Mouse (Mus musculus) left cerebral cortex, postnatal 36 days (tissue): ENCODE results near the gene Napsa. TPM values are rescaled to one million over a fixed set of nuclear protein-coding genes. Genes with fewer than 3 reads are reported as not detected.

Experiments
- DNase-seq, 2 experiments: peaks; one replicate each; pipeline ENCODE4 v3.0.0; 2021 to 2022; ENCODE audit warnings: low spot score in 2 of 2, mixed read lengths in 1 of 2
- intact Hi-C: fragments of 180-260 bp; cut with DNase I; formaldehyde crosslinking; loops from one replicate; pipeline ENCODE4 v1.15.1; 2025
- total RNA-seq, 2 experiments: library from RNA; stranded (reverse); gene quantifications; 2 replicates each; pipeline ENCODE4 v1.2.3; 2021

Napsa gene
- total RNA-seq, 2 experiments from 2014 or later: not detected

GRCm38 (mm10) chr7:44537009-44537408 lies 35.2 kb upstream of the Napsa start:
- intact Hi-C loops: no loop called here
- no peak for DNase-seq

- DNase-seq: no peak
- intact Hi-C loops: no loop called here
Measured at GRCm38 (mm10) chr7:44537496-44537895, 34.7 kb upstream of the Napsa start.

GRCm38 (mm10) chr7:44538756-44539624 lies 33.2 kb upstream of the Napsa start:
- no peak for DNase-seq
- intact Hi-C loops: no loop called here

- intact Hi-C loops: no loop called here
- no peak for DNase-seq
Measured at GRCm38 (mm10) chr7:44542555-44542954, 29.6 kb upstream of the Napsa start.

- intact Hi-C loops: no loop called here
- DNase-seq: no peak
Measured at GRCm38 (mm10) chr7:44543071-44543470, 29.1 kb upstream of the Napsa start.

GRCm38 (mm10) chr7:44546274-44546673 lies 25.9 kb upstream of the Napsa start:
- no peak for DNase-seq
- intact Hi-C loops: no loop called here

- intact Hi-C loops: no loop called here
- no peak for DNase-seq
Measured at GRCm38 (mm10) chr7:44547041-44547440, 25.1 kb upstream of the Napsa start.

- intact Hi-C loops: no loop called here
- DNase-seq: no peak
Measured at GRCm38 (mm10) chr7:44547725-44548124, 24.5 kb upstream of the Napsa start.

- intact Hi-C loops: no loop called here
- DNase-seq: peak; percentile 99
Measured at GRCm38 (mm10) chr7:44548497-44549087, 23.6 kb upstream of the Napsa start, which contains the start of gene Pold1. TSS of gene Pold1 (minus strand) at chr7:44548849.

GRCm38 (mm10) chr7:44549621-44550408 lies 22.4 kb upstream of the Napsa start:
- no peak for DNase-seq
- intact Hi-C loops: loop anchor here (2.0 kb wide), 1 partner anchor 49 kb away; no protein-coding TSS in a partner anchor

- no peak for DNase-seq
- intact Hi-C loops: loop anchor here (2.0 kb wide), 1 partner anchor 50 kb away; no protein-coding TSS in a partner anchor
Measured at GRCm38 (mm10) chr7:44550409-44550678, 21.8 kb upstream of the Napsa start.

GRCm38 (mm10) chr7:44551301-44551700 lies 20.9 kb upstream of the Napsa start:
- DNase-seq: no peak
- intact Hi-C loops: loop anchor here (2.0 kb wide), 1 partner anchor 50 kb away; no protein-coding TSS in a partner anchor

- DNase-seq: no peak
- intact Hi-C loops: loop anchor here (2.0 kb wide), 1 partner anchor 51 kb away; no protein-coding TSS in a partner anchor
Measured at GRCm38 (mm10) chr7:44551731-44552130, 20.4 kb upstream of the Napsa start.

- no peak for DNase-seq
- intact Hi-C loops: no loop called here
Measured at GRCm38 (mm10) chr7:44552141-44552908, 19.9 kb upstream of the Napsa start.

GRCm38 (mm10) chr7:44553196-44553764 lies 18.9 kb upstream of the Napsa start:
- DNase-seq: peak; percentile 21 to 30
- intact Hi-C loops: no loop called here

GRCm38 (mm10) chr7:44553826-44554225 lies 18.4 kb upstream of the Napsa start, which contains the start of gene Nr1h2:
TSS of gene Nr1h2 (minus strand) at chr7:44553951.
- DNase-seq: peak; percentile 94 to 95
- intact Hi-C loops: no loop called here

GRCm38 (mm10) chr7:44557629-44558028 lies 14.6 kb upstream of the Napsa start:
- intact Hi-C loops: no loop called here
- no peak for DNase-seq

- intact Hi-C loops: loop anchor here (5.0 kb wide), 1 partner anchor 87 kb away; no protein-coding TSS in a partner anchor
- peak; percentile 50 to 56 for DNase-seq
Measured at GRCm38 (mm10) chr7:44560435-44561400, 11.5 kb upstream of the Napsa start.
